Comparison of ENCODE assay signal across 9 mouse cellular contexts in the genomic region with DNA sequence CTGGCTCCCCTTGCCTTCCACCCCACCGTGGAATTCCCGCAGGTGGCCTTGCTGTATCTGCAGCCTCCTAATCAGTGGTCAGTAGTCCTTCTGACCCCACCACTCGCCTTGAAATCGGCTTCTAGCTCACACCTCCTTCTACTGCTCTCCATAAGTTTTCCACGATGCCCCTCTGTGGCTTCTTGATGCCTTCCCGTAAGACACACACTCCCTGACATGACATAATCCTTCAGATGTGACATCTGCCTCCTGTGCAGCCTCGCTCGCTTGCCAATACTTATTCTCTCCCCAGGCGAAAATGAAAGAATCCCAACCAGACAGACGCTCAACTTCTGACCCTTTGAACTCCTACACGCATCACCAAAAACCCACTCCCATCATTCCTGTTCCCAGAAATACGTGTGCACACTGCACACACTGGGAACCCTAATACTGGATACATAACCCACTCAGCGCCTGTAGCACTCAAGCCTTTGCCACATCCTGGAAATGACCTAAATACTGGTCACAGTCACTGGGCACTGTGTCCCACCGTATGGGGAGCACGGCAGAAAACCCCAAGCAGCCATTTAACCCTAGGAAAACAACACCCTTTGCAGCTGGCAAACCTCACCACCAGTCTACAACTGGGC.
DNase-seq lines count a peak whose midpoint lies in the region; ATAC-seq and TF ChIP-seq lines count a peak whose summit lies in the region.
"Had no signal": no experiment of that assay in that cellular context is flagged by ENCODE, and none has a peak within 500 bp of the region (broad histone marks: within the 10 kb centered on the region; RNA-seq: fewer than 3 reads in every experiment).

No protein-coding gene starts in this region.

- no peak overlapping the region for H3K4me3 ChIP-seq in heart, embryonic 16.5 days (ENCODE audit: low read length)
- H3K4me3 ChIP-seq in bone marrow macrophage, adult 2 months (ENCODE audit: insufficient read depth, low read length) = no peak overlapping the region
- H3K4me3 ChIP-seq in midbrain, embryonic 10.5 days = no peak overlapping the region; the same call in 1 of the 2 replicates

- no peaks in the 10 kb centered on the region for H3K36me3 ChIP-seq in heart, embryonic 16.5 days (ENCODE audit: control insufficient read depth, insufficient read depth)
- no peaks in the 10 kb centered on the region for H3K36me3 ChIP-seq in midbrain, embryonic 10.5 days

- TF ChIP-seq POLR2A in bone marrow macrophage, adult 2 months (IDR thresholded peaks at IDR 0.05; ENCODE audit: borderline replicate concordance, low read depth, low read length) = no peak

- no peaks in the 10 kb centered on the region for H3K9me3 ChIP-seq in heart, embryonic 16.5 days (replicated peaks; ENCODE audit: control insufficient read depth, low read length)
- H3K9me3 ChIP-seq in midbrain, embryonic 10.5 days (replicated peaks) = no peaks in the 10 kb centered on the region

- no peaks in the 10 kb centered on the region for H3K27me3 ChIP-seq in heart, embryonic 16.5 days (ENCODE audit: control insufficient read depth, insufficient read depth, low read length)
- H3K27me3 ChIP-seq in midbrain, embryonic 10.5 days (ENCODE audit: low read depth, poor library complexity, severe bottlenecking) = no peaks in the 10 kb centered on the region; the same call in 1 of the 2 replicates
- H3K27me3 ChIP-seq: Patski had no signal

- H3K9ac ChIP-seq in heart, embryonic 16.5 days (ENCODE audit: low read length) = no peak overlapping the region

- intact Hi-C loops in left cerebral cortex, postnatal 14 days (cut with DNase I) = no loop called here

- ATAC-seq in cerebellum, adult (ENCODE audit: insufficient number of reproducible peaks, low FRiP score, low TSS enrichment) = 0 out of 2 replicates have a peak, but pooled peaks have one; percentile 23
- ATAC-seq in heart, embryonic 16.5 days (replicated peaks; ENCODE audit: extremely low read depth, insufficient read depth, low FRiP score) = no peak
- ATAC-seq: Patski had no signal

- WGBS in heart, embryonic 16.5 days = 38% methylated on average over 15 of the region's 15 CpGs
- WGBS in midbrain, embryonic 10.5 days = 37% methylated on average over 15 of the region's 15 CpGs

- peaks cover 47% of the 10 kb centered on the region for H3K4me1 ChIP-seq in heart, embryonic 16.5 days (ENCODE audit: control insufficient read depth, insufficient read depth, low read length)
- H3K4me1 ChIP-seq in bone marrow macrophage, adult 2 months (ENCODE audit: control insufficient read depth, insufficient read depth, low read length) = peaks cover 30% of the 10 kb centered on the region
- peaks cover 71% of the 10 kb centered on the region for H3K4me1 ChIP-seq in midbrain, embryonic 10.5 days

- no peak for DNase-seq in cerebellum, postnatal 4 days (ENCODE audit: low spot score in 2 of 2)
- DNase-seq in heart, adult 11 months = no peak
- DNase-seq in midbrain, embryonic 10.5 days (ENCODE audit: low spot score) = no peak
- no peak for DNase-seq in left cerebral cortex, postnatal 14 days (ENCODE audit: low spot score in 2 of 2)
- DNase-seq in right cerebral cortex, postnatal 25 days = no peak

- no peak overlapping the region for H3K4me2 ChIP-seq in heart, embryonic 16.5 days (ENCODE audit: low read depth, low read length)

- TF ChIP-seq CTCF in bone marrow macrophage, adult 2 months (IDR thresholded peaks at IDR 0.05; ENCODE audit: low read depth, low read length) = no peak

- peak overlapping the region; percentile 71 for H3K27ac ChIP-seq in heart, embryonic 16.5 days (ENCODE audit: low read length)
- peak overlapping the region; percentile 96 for H3K27ac ChIP-seq in bone marrow macrophage, adult 2 months (ENCODE audit: insufficient read depth, low read depth, low read length)
- H3K27ac ChIP-seq in midbrain, embryonic 10.5 days (replicated peaks) = peak overlapping the region; percentile 49
